Mouse (Mus musculus): ENCODE data around the gene Il6ra. TPM values are rescaled to one million over a fixed set of nuclear protein-coding genes. Genes with fewer than 3 reads are reported as not detected.

The Il6ra gene
- polyA plus RNA-seq, 1 experiment from 2014 or later: 1.1 TPM

Other genes starting within 250 kb of the Il6ra start
- 10.4 and 11.7 TPM in 2 replicates for gene Adar, start 198.2 kb downstream of the Il6ra start, polyA plus RNA-seq (2015; fragmentation: Nextera tagmentation; extraction: Ambion mirVana)
- 0.57 and 0.75 TPM in 2 replicates for gene Chrnb2, start 148.6 kb downstream of the Il6ra start, polyA plus RNA-seq (2015; fragmentation: Nextera tagmentation; extraction: Ambion mirVana)
- gene Ube2q1, start 139.6 kb downstream of the Il6ra start, polyA plus RNA-seq (2015; fragmentation: Nextera tagmentation; extraction: Ambion mirVana): 11.0 and 12.5 TPM in 2 replicates
- 6.6 and 7.5 TPM in 2 replicates for gene She, start 81.8 kb downstream of the Il6ra start, polyA plus RNA-seq (2015; fragmentation: Nextera tagmentation; extraction: Ambion mirVana)
- gene Atp8b2, start 50.3 kb upstream of the Il6ra start, polyA plus RNA-seq (2015; fragmentation: Nextera tagmentation; extraction: Ambion mirVana): 11.9 and 13.2 TPM in 2 replicates
- 174 and 180 TPM in 2 replicates for gene Hax1, start 85.6 kb upstream of the Il6ra start, polyA plus RNA-seq (2015; fragmentation: Nextera tagmentation; extraction: Ambion mirVana)
- 171 and 172 TPM in 2 replicates for gene 4933434E20Rik, start 138.4 kb upstream of the Il6ra start, polyA plus RNA-seq (2015; fragmentation: Nextera tagmentation; extraction: Ambion mirVana)
- gene Ubap2l, start 139.4 kb upstream of the Il6ra start, polyA plus RNA-seq (2015; fragmentation: Nextera tagmentation; extraction: Ambion mirVana): 197 and 201 TPM in 2 replicates
- gene Tpm3, start 159.5 kb upstream of the Il6ra start, polyA plus RNA-seq (2015; fragmentation: Nextera tagmentation; extraction: Ambion mirVana): 547 and 591 TPM in 2 replicates
- gene Nup210l, start 190.9 kb upstream of the Il6ra start, polyA plus RNA-seq (2015; fragmentation: Nextera tagmentation; extraction: Ambion mirVana): 0.40 and 0.45 TPM in 2 replicates

All from kidney, embryonic 15.5 days (tissue).